Comparison of ENCODE assay signal across 13 mouse cellular contexts in the genomic region with DNA sequence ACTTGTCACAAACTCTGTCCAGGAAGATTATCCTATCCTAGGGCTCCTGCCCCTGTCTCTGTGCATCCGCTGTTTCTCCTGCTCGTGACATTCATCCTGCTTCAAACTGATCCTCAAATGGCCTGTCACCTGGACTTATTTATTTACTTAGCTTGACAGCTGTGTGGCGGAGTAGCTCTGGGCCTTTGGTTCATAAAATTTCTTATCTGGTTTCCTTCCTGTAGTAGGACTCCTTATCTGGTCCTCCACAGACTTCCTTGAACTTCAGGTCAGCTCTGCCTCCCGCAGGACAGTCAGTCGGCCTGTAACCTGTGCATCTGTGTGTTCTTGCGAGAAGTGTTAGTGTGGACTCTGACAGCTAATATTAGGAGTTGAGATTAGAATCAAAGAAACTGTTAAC. TPM values are rescaled to one million over a fixed set of nuclear protein-coding genes. Genes with fewer than 3 reads are reported as not detected.
DNase-seq lines count a peak whose midpoint lies in the region; ATAC-seq and TF ChIP-seq lines count a peak whose summit lies in the region.
"Had no signal": no experiment of that assay in that cellular context is flagged by ENCODE, and none has a peak within 500 bp of the region (broad histone marks: within the 10 kb centered on the region; RNA-seq: fewer than 3 reads in every experiment).

No protein-coding gene starts in this region.

- H3K27me3 ChIP-seq in Patski: no peaks in the 10 kb centered on the region

- in situ Hi-C loops in Patski (cut with MboI; ENCODE audit: low pct_unique_long_range_greater_than_20kb): no loop called here

- ATAC-seq in Patski: no peak
- peak; percentile 31; the same call in 1 of the 2 replicates for ATAC-seq in megakaryocyte-erythroid progenitor cell, adult 5-6 weeks (replicated peaks; ENCODE audit: low FRiP score, low TSS enrichment, poor library complexity, severe bottlenecking)

- peak; percentile 35 for TF ChIP-seq CTCF in Patski (IDR thresholded peaks at IDR 0.05)

- POLR2A ChIA-PET in Patski (lab: Charles Lee): interaction anchor here (0.8 to 4.0 kb wide), 4 partner anchors 15 to 47 kb away, joined by 3 to 29 read pairs (median 3); partner anchors contain the start of gene Itga3

- DNase-seq in kidney, adult 11 months: peak; percentile 69
- DNase-seq in kidney, postnatal 10 days: no peak
- no peak for DNase-seq in Patski (ENCODE audit: low read depth, low spot score)
- DNase-seq in kidney, postnatal 36 days: peak; percentile 35 to 64
- DNase-seq in layer of hippocampus, adult 18-20 months (ENCODE audit: low spot score in 2 of 2): no peak
- no peak for DNase-seq in gastrocnemius, postnatal 25 days
- DNase-seq: adrenal gland, postnatal 10 days; cerebellum, postnatal 10 days; right cerebral cortex, postnatal 14 days had no signal

- CTCF ChIA-PET in Patski (lab: Charles Lee): interaction anchor here (0.7 to 4.0 kb wide), 10 partner anchors 8 to 60 kb away, joined by 3 to 56 read pairs (median 4); partner anchors contain the start of gene Itga3

RNA-seq across cellular contexts. Expression of gene Dlx3, which starts 15.7 kb away (rescaled TPM):
- polyA plus RNA-seq in Patski (2021): not detected
- not detected in 2 replicates for total RNA-seq in megakaryocyte-erythroid progenitor cell, adult 5-6 weeks (2014; fragmentation: Nextera tagmentation)
- total RNA-seq in megakaryocyte-erythroid progenitor cell, adult 5-6 weeks (2017): not detected in 2 replicates
- total RNA-seq in layer of hippocampus, adult 18-20 months (2021): not detected
- not detected for total RNA-seq in gastrocnemius, postnatal 25 days (2021)
- polyA plus RNA-seq: liver, embryonic 16.5 days had no signal

RNA-seq across cellular contexts. Expression of gene Itga3, which starts 27.7 kb away (rescaled TPM):
- 355 TPM for polyA plus RNA-seq in Patski (2021)
- total RNA-seq in megakaryocyte-erythroid progenitor cell, adult 5-6 weeks (2014; fragmentation: Nextera tagmentation): not detected in 2 replicates
- total RNA-seq in megakaryocyte-erythroid progenitor cell, adult 5-6 weeks (2017): 0.28 TPM in 1 of 2 replicates, not detected in the other
- total RNA-seq in layer of hippocampus, adult 18-20 months (2021): 10 to 100 TPM; 11.2 to 14.0 TPM
- 1 to 10 TPM; 2.9 to 5.4 TPM for total RNA-seq in gastrocnemius, postnatal 25 days (2021)

RNA-seq across cellular contexts. Expression of gene Dlx4, which starts 41.8 kb away (rescaled TPM):
- polyA plus RNA-seq in Patski (2021): 1.3 TPM
- not detected in 2 replicates for total RNA-seq in megakaryocyte-erythroid progenitor cell, adult 5-6 weeks (2014; fragmentation: Nextera tagmentation)
- total RNA-seq in megakaryocyte-erythroid progenitor cell, adult 5-6 weeks (2017): not detected in 2 replicates
- total RNA-seq in layer of hippocampus, adult 18-20 months (2021): under 1 TPM; 0.13 to 0.17 TPM
- total RNA-seq in gastrocnemius, postnatal 25 days (2021): not detected
- polyA plus RNA-seq: kidney, postnatal 0 days; midbrain, embryonic 11.5 days had no signal

Comparison
In these comparisons a context has a peak if more than half of its experiments do, and no peak if none do; other contexts are left out.
1. DNase-seq: peak in kidney, adult 11 months (single experiment) and kidney, postnatal 36 days (2 of 2); none in kidney, postnatal 10 days (single experiment), Patski (single experiment), layer of hippocampus, adult 18-20 months (0 of 2) and gastrocnemius, postnatal 25 days (single experiment).